Mouse (Mus musculus): Measurements from ENCODE around the gene Tceal6.
"Not testable (repeated sequence)": the region's sequence is repeated elsewhere in the genome, so short reads cannot be mapped to it uniquely, and the experiment has no call there.

Tceal6 gene

DNA sequence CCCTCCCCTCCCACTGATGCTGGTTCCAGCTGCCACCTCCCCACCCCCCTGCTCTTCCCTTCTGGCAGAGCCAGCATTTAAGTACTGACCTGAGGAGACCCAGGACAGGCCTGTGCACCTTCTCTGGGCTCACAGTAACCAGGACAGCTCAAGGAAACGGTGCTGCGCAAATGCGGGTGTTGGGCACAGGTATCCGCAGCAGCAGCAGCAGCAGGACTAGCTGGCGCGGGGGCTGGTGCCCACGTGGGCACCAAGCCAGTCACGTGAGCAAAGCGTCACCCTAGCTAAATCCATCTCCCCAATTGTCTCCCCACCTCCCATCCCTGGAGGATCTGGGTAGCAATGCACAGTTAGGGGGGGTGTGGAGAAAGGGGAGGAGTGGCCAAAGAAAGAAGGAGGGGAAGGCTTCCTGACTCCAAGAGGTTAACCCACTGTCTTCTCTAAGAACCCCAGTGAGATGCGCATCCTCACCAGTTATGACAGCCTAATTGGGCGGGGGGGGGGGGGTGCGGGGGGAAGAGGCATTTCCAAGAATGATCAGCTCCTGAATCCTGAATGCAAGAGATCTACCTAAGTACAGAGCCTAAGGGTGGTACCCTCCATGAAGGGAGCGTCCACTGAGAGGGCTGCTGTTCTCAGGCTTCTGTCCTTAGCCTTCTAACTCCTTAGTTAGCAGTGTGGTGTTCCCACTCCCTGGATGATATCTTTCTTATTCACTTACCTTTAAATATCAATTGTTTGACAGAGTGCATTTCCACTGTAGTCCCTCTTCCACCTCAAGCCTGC lies at the start of gene Tceal6:
Gene Tceal6 (minus strand): TSS at position 252 of the 786 bp plus-strand sequence.
- DNase-seq: peak; percentile 57

DNA sequence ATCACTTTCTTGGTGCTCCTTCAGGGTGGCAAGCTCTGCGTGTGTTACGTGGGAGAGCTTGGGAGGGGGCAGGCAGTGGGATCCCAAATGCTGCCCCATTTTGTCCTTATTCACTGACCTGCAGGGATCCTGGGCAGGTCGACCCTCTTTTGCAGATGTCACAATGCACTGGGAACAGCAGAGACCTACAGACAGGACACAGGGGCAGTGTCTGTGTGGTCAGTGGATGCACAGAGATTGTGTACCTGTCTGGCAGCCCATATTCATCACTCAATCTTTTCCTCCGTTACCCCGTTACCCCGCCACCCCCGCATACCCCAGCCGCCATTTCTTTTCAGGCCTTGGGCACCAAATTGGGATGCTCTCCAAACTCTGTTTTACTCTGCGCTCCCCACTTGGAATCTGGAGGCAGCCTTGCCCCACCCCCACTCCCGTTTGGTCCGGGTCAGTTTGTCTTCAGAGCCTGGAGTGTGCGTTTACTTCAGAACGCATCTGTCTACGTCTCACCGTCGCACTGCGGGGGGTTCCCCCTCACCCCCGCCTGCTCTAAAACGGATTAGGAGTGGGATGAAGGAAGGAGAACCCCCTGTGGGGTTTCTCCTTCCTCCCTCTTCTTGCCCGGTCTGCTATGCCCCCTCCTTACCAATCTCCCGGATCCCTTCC lies 583 bp downstream of the Tceal6 start:
- DNase-seq: peak; percentile 51

DNA sequence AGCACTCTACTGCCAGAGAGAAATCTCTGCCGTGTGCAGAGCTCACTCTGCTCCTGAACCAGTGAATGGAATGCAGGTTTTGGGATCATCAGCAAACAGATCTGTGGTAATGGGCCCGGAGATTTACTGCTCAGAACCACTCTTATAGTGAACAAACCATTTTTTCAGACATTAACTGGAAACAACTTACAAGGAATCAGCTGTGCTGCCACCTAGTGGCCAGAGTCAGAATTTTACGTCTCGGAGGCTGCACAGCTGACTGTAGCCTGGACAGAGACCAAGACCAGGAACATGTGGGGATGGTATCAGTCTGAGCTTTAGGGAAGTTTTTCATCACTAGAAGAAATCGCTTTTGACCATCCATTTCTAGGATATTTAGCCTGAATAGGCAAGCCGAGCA lies 20.6 kb downstream of the Tceal6 start:
- not testable (repeated sequence) for DNase-seq

DNA sequence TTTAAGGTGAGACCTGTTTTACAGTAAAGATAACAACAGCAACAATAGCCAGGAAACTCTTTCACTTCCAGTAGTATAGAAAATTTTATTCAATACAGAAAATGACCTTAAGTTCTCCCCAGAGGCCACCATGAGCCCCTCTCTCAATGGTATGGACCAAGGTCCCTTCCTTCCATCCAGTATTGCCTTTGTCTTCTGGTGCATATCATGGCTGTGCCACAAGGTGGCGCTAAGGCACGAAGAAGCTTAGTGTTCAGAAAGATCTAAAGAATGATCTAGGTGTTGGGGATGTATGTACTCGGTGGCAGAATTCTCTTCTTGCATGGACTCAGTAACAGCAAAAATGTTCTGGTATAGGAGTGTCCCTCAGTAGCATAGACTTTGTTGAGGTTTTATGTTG lies 21.8 kb downstream of the Tceal6 start:
- DNase-seq: not testable (repeated sequence)

DNA sequence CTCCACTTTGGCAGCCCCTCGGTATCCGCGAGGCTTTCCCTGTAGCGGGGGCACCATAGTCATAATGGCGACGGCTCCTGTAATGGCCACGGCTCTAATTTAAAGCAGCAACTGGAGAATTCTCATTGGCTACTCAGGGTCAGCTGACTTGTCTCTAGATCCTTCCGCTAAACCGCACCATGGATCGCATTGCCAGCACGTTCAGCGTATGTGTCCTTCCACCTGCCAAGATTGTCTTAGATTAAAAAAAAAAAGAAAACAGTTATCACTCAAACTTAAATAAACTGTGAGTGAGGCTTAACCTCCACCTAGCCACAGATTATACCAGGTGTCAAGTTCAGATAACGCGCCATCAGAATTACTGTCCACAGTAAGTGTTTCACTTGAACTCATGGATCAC lies 33.0 kb downstream of the Tceal6 start, which contains the start of gene Gm15023:
Gene Gm15023 (minus strand): TSS at position 101 of the 400 bp plus-strand sequence.
- DNase-seq: not testable (repeated sequence)
